Mouse (Mus musculus) E14TG2a.4 (cell line): ENCODE results near the gene Sema7a.

Experiments used
- CTCF ChIP-seq: conservative IDR thresholded peaks from 2 replicates; pipeline ENCODE4 v1.5.1; 2014; ENCODE audit warnings: low read length
- NANOG ChIP-seq: IDR thresholded peaks from 2 replicates; pipeline ENCODE4 v1.6.1; 2014; ENCODE audit warnings: borderline replicate concordance, low read length, mixed read lengths
- POU5F1 ChIP-seq: IDR thresholded peaks from 2 replicates; pipeline ENCODE4 v1.6.1; 2014; ENCODE audit warnings: low read length, borderline replicate concordance

DNA sequence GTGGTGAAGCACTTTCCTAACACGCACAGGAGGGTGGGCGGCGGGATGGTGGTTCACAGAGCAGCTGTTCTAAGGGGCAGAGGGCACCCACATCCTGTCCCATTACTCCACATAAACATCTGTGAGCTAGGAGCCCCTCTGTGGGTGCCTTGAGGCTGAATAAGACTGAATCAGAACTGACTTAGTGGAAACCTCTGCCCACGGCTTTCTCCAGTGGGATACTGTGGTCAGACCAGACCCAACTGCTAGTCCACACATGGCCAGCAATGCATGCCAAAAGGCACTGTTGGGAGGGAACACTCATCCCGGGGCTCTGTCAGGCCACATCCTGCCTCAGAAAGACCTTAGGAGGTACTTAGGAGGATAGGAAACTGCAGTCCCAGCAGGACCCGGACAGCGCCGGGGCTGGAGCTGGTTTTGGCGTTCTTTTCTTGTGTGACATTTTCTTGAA lies 32.3 kb downstream of the Sema7a start:
- TF ChIP-seq CTCF = no peak
- no peak for TF ChIP-seq POU5F1
- no peak for TF ChIP-seq NANOG
